Mouse (Mus musculus) intestine, embryonic 16.5 days (tissue): Measurements from ENCODE around the gene Lyl1. TPM values are rescaled to one million over a fixed set of nuclear protein-coding genes. Genes with fewer than 3 reads are reported as not detected.
A peak's percentile ranks its signal among the peaks of the same experiment; 100 is the strongest.

Experiments used
- ATAC-seq: fragments of 200-750 bp; cut with Nextera tagmentation; 2 replicates; pipeline ENCODE4 v1.8.0; 2017; ENCODE audit warnings: moderate TSS enrichment, moderate library complexity
- H3K27ac ChIP-seq: fragments of 300-500 bp; sonication (generic); 2 replicates; pipeline ENCODE4 v1.5.1; 2014; ENCODE audit warnings: mild to moderate bottlenecking, low read length
- H3K27me3 ChIP-seq: fragments of 300-500 bp; sonication (generic); replicated peaks from 2 replicates; pipeline ENCODE4 v1.6.1; 2014; ENCODE audit warnings: low read length, control low read depth, mixed read lengths; ENCODE audit not compliant: control insufficient read depth, insufficient read depth
- H3K36me3 ChIP-seq: fragments of 300-500 bp; sonication (generic); 2 replicates; pipeline ENCODE4 v1.6.1; 2014; ENCODE audit warnings: low read length, control low read depth; ENCODE audit not compliant: control insufficient read depth, insufficient read depth
- H3K4me1 ChIP-seq: fragments of 300-500 bp; sonication (generic); 2 replicates; pipeline ENCODE4 v1.6.1; 2014; ENCODE audit warnings: low read length, control low read depth, mixed read lengths; ENCODE audit not compliant: control insufficient read depth, insufficient read depth
- H3K4me2 ChIP-seq: fragments of 300-500 bp; sonication (generic); 2 replicates; pipeline ENCODE4 v1.6.1; 2014; ENCODE audit warnings: low read depth, low read length, control low read depth
- H3K4me3 ChIP-seq: fragments of 300-500 bp; sonication (generic); 2 replicates; pipeline ENCODE4 v1.5.1; 2014; ENCODE audit warnings: mild to moderate bottlenecking, low read length
- H3K9ac ChIP-seq: fragments of 300-500 bp; sonication (generic); 2 replicates; pipeline ENCODE4 v1.6.1; 2014; ENCODE audit warnings: low read depth, low read length
- H3K9me3 ChIP-seq: fragments of 300-500 bp; sonication (generic); 2 replicates; pipeline ENCODE4 v1.6.1; 2016; ENCODE audit warnings: low read length, control low read depth; ENCODE audit not compliant: control insufficient read depth
- WGBS: fragments of 180-500 bp; shearing (Covaris S2); extraction: QIAGEN DNeasy Blood & Tissue Kit; methylation state at CpG from one replicate; pipeline ENCODE4 v1.1.7; 2014; 5-methylcytosine and 5-hydroxymethylcytosine counted together
- polyA plus RNA-seq: library from polyadenylated mRNA; unstranded; fragments of >200 nt; fragmentation: Nextera tagmentation; extraction: Ambion mirVana; gene quantifications from 2 replicates; pipeline ENCODE4 v1.2.1, GENCODE M21; 2015

Gene Lyl1
- polyA plus RNA-seq, 1 experiment from 2014 or later = 5.0 TPM

- Histone ChIP-seq H3K9me3 (no peaks in the 10 kb centered on the region), H3K4me2 (peak overlapping the region; percentile 27), H3K27ac (peak overlapping the region; percentile 75), H3K9ac (peak overlapping the region; percentile 48), H3K27me3 (peaks cover 6% of the 10 kb centered on the region; the same call in 1 of the 2 replicates), H3K4me3 (peak overlapping the region; percentile 11; the same call in 1 of the 2 replicates), H3K4me1 (peaks cover 76% of the 10 kb centered on the region), H3K36me3 (no peaks in the 10 kb centered on the region)
- peak; percentile 67 for ATAC-seq
- 29% methylated on average over 32 of the region's 32 CpGs for WGBS
Measured at GRCm38 (mm10) chr8:84742171-84743053, 41.2 kb downstream of the Lyl1 start.

DNA sequence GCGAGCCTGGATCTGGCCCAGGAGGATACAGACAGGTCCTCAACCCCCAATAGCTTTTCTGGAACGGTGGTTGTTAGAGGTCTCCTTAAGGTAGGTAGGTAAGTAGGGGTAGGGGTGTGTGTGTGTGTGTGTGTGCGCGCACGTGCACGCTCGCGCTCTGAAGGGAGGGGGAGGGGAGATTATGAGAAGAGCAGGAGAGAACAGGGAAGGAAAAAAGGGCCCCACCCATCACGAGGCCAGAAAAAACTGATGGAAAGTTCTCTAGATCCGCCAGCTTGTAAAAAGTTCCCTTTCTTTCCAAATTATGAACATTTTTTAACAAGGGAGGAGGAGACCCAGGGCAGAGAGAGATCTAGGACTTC, 41.8 kb downstream of the Lyl1 start:
- Histone ChIP-seq H3K27ac (peak overlapping the region; percentile 75), H3K4me3 (no peak overlapping the region), H3K27me3 (peaks cover 3% of the 10 kb centered on the region; the same call in 1 of the 2 replicates), H3K9ac (no peak overlapping the region), H3K9me3 (no peaks in the 10 kb centered on the region), H3K36me3 (no peaks in the 10 kb centered on the region), H3K4me1 (peaks cover 71% of the 10 kb centered on the region), H3K4me2 (peak overlapping the region; percentile 35)
- 28% methylated on average over 10 of the region's 10 CpGs for WGBS
- peak; percentile 9; the same call in 1 of the 2 replicates for ATAC-seq

DNA sequence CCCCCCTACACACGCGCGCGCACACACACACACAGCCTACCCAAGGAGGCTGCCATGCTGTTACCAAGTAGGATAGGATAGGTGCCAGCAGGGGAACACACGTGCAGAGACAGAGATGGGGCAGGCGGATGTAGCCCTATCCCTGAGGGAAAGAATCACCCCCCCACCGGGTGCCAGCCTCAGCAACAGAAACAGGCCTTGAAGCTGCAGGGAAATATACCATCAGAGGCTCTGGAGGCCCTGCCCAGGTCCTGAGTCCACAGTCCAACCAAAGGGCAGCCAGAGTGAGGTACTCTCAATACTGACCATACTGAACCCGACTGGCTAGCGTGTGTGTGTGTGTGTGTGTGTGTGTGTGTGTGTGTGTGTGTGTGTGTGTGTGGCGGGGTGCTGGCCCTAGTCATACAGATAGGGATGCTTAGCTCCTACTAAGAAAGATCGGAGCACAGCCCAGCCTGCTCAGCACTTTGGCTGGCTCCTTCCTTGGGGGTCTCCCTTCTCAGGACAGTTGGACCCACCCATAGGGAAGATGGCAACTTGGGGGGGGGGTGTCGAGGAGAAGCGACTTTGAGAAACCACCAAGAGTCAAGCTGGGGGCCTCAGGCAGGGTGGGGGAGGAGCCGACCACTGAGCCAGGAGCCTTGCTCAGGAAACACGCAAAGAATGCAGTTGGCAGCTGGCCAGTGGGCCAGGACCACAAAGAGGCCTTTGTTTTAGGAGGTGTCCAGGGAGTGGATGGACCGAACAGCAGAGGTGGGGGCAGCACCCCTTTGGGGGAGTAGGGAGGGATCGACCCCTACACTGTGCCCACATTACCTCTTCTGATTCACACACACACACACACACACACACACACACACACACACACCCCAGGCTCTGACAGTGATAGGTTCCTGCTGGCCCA, 42.5 kb downstream of the Lyl1 start:
- Histone ChIP-seq H3K9ac (peak overlapping the region; percentile 27), H3K27ac (peak overlapping the region; percentile 75), H3K4me3 (no peak overlapping the region), H3K9me3 (no peaks in the 10 kb centered on the region), H3K4me1 (peaks cover 67% of the 10 kb centered on the region), H3K4me2 (peak overlapping the region; percentile 35), H3K36me3 (no peaks in the 10 kb centered on the region), H3K27me3 (peaks cover 3% of the 10 kb centered on the region; the same call in 1 of the 2 replicates)
- peak; percentile 43 for ATAC-seq
- WGBS = 21% methylated on average over 16 of the region's 17 CpGs

GRCm38 (mm10) chr8:84745032-84745925, 44.0 kb downstream of the Lyl1 start:
- peak overlapping the region; percentile 35 for H3K9ac ChIP-seq
- 19% methylated on average over 17 of the region's 17 CpGs for WGBS

GRCm38 (mm10) chr8:84749519-84749918, 48.3 kb downstream of the Lyl1 start:
- Histone ChIP-seq H3K27me3 (peaks cover 4% of the 10 kb centered on the region; the same call in 1 of the 2 replicates), H3K27ac (no peak overlapping the region), H3K36me3 (no peaks in the 10 kb centered on the region), H3K4me1 (peaks cover 24% of the 10 kb centered on the region), H3K9me3 (no peaks in the 10 kb centered on the region), H3K9ac (no peak overlapping the region), H3K4me3 (no peak overlapping the region), H3K4me2 (no peak overlapping the region)
- no peak for ATAC-seq
- WGBS = 78% methylated on average over 16 of the region's 16 CpGs

More at GRCm38 (mm10) chr8:84745032-84745925, 44.0 kb downstream of the Lyl1 start:
- Histone ChIP-seq H3K4me3 (no peak overlapping the region), H3K27me3 (no peaks in the 10 kb centered on the region; the same call in 1 of the 2 replicates), H3K4me1 (peaks cover 57% of the 10 kb centered on the region), H3K36me3 (no peaks in the 10 kb centered on the region), H3K4me2 (no peak overlapping the region; the same call in 1 of the 2 replicates), H3K9me3 (no peaks in the 10 kb centered on the region), H3K27ac (0 out of 2 replicates have a peak overlapping the region, but pooled peaks have one; percentile 14)
- ATAC-seq = peak; percentile 43

DNA sequence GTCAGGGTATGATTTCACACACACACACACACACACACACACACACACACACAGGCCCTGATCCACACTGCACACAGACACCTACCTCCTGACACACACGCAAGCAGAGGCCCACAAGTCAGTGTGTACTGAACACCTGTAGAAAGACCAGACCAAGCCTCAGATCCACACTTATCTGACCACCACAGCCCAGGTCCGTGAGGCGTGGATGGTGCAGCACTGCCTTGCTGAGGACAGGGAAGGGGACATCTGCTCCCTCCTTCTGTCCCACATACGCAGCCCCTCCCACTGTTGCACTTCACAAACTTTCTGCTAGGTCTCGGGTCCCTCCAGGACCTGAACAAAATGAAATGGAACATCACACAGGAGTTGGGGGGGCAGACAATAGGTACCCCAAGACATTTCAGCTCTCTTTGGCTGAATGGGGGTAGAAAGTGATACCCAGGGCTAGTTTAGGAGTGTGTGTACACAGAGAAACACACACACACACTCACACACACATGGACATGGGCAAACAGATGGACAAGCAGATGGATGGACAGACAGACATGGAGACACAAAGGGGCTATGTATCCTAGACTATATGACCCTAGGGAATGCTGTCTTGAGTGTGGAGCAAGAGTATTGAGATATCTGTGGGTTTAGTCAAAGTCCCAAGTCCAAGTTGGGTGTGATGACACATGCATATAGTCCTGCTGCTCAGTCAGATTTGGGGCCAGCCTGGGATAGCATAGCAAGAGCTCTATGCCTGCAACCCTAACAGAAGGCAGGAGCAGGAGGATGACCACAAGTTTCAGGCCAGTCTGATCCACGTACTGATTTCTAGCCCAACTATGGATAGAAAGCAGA, 51.7 kb downstream of the Lyl1 start:
- no peak overlapping the region for H3K9ac ChIP-seq
- ATAC-seq = peak; percentile 80
- H3K4me3 ChIP-seq = no peak overlapping the region
- no peak overlapping the region for H3K27ac ChIP-seq
- no peaks in the 10 kb centered on the region for H3K36me3 ChIP-seq
- H3K9me3 ChIP-seq = no peaks in the 10 kb centered on the region
- no peak overlapping the region for H3K4me2 ChIP-seq
- H3K27me3 ChIP-seq = peaks cover 4% of the 10 kb centered on the region; the same call in 1 of the 2 replicates
- 76% methylated on average over 6 of the region's 6 CpGs for WGBS
- peaks cover 18% of the 10 kb centered on the region for H3K4me1 ChIP-seq
